Mouse (Mus musculus): Measurements from ENCODE around the gene Aph1b. TPM values are rescaled to one million over a fixed set of nuclear protein-coding genes. Genes with fewer than 3 reads are reported as not detected.
"Not testable (repeated sequence)": the region's sequence is repeated elsewhere in the genome, so short reads cannot be mapped to it uniquely, and the experiment has no call there.

Gene Aph1b
- polyA plus RNA-seq, 1 experiment from 2014 or later = 22.5 TPM

DNA sequence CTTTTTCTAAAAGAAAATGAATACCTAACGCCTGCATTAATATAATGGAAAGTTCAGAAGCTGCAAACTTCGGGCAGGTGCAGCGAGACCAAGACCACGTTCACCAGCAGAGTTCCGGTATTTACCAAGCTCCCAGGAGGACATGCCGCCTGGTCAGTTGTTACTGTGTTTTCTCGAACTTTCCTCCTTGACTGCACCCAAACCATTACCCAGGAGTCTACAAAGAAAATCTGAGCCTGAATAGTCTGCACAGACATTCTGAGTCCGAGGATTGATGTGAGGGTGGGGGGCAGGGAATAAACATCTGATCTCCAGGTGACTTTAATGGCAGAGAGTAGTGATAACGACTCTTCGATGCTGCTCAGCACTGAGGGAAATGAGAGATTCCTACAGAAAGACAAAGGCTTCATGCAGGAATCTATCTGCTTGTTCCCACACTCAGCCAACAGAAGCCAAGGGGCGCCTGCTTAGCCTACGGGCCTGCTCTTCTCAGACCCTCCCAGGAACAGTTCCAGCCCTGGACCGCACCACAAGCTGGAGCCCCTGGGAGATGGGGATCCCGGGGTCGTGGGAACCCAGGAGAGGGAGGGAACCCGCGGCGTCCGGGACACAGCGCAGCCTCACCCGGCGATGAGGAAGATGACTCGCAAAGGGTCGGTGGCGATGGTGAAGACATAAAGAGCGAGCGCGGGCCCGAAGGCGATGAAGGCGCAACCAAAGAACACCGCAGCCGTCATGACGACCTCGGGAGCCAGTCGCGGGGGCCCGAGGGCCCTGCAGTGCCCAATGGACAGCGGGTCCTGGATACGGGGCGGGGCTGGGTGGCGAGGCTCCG lies 444 bp downstream of the Aph1b start:
- 2% methylated on average over 43 of the region's 43 CpGs for WGBS
- no peaks in the 10 kb centered on the region for H3K9me3 ChIP-seq
- H3K27me3 ChIP-seq = no peaks in the 10 kb centered on the region
- peak; percentile 78 for ATAC-seq (ENCODE audit: low FRiP score)
- H3K9ac ChIP-seq = peak overlapping the region; percentile 86
- H3K4me1 ChIP-seq (replicated peaks) = peaks cover 12% of the 10 kb centered on the region
- peaks cover 9% of the 10 kb centered on the region for H3K36me3 ChIP-seq
- peak overlapping the region; percentile 78 for H3K4me2 ChIP-seq
- H3K27ac ChIP-seq = peak overlapping the region; percentile 94
- H3K4me3 ChIP-seq = peak overlapping the region; percentile 67

DNA sequence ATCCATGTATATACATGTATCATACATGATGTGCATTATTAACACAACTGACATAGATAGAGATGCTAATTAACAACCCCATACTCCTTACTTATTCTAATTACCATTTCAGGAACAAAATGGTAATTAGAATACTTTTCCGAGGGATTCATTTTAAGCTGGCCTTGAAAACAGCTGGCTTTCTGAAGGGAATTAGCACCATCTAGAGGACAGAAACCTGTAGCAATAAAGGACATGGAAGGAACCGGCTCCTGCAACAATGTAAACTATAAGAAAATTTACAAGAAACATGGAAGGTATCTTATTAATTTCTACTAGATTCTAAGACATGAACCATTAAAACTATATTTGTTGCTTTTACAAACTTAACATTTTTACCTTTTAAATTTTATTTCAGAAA lies 7.5 kb downstream of the Aph1b start:
- Histone ChIP-seq H3K27me3 (no peaks in the 10 kb centered on the region), H3K4me1 (replicated peaks) (0 out of 2 replicates have a peak, but pooled peaks cover under 1% of the 10 kb centered on the region), H3K4me2 (no peak overlapping the region), H3K36me3 (peaks cover 27% of the 10 kb centered on the region), H3K27ac (no peak overlapping the region), H3K4me3 (no peak overlapping the region), H3K9ac (no peak overlapping the region), H3K9me3 (no peaks in the 10 kb centered on the region)
- no peak for ATAC-seq (ENCODE audit: low FRiP score)
- WGBS = 12% methylated on average over 2 of the region's 2 CpGs

DNA sequence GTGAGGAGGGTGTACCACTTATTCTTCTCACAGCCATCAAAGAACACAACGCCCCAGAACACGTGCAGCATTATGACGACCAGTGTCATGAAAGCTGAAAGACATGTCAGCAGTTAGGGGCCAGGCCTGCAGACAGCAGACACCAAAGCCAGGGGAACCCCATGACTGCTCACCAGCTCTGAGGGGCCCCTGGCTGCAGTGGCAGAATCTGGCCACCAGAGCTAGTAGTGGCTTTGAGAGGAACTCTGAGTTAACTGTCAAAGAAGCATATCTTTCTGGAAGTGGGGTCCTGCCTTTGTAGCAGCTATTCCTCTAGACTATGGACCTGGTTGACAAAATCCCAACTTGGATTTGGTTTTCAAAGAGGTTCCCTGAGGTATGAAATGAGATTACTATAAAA lies 10.7 kb downstream of the Aph1b start:
- ATAC-seq (ENCODE audit: low FRiP score); H3K27ac ChIP-seq; H3K9ac ChIP-seq; H3K27me3 ChIP-seq; H3K9me3 ChIP-seq; H3K4me1 ChIP-seq (replicated peaks); H3K4me2 ChIP-seq; H3K4me3 ChIP-seq: not testable (repeated sequence)
- WGBS = no CpG with 5 or more reads among the region's 3 CpGs
- peaks cover 16% of the 10 kb centered on the region for H3K36me3 ChIP-seq

DNA sequence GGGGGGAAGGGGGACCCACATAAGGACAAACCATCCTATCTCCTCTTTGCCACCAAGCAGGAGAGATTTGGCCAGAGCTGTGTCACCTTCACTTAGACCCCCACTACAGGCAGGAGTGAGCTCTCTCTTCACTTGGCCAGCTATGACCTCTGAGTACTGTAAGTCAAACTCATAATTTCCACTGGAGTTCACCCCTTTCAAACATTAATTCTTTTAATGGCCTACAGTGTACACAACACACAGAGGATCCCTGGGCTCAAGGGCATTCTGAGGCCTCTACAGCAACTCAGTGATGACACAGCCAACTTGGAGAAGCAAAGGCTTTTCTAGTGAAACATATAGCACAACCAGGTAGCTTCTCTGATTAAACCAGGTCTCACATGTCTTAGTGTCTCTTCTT lies 24.6 kb downstream of the Aph1b start:
- no peak overlapping the region for H3K4me3 ChIP-seq
- no peak overlapping the region for H3K4me2 ChIP-seq
- H3K9me3 ChIP-seq = no peaks in the 10 kb centered on the region
- no peak overlapping the region for H3K27ac ChIP-seq
- H3K36me3 ChIP-seq = no peaks in the 10 kb centered on the region
- no peak overlapping the region for H3K9ac ChIP-seq
- H3K27me3 ChIP-seq = no peaks in the 10 kb centered on the region
- ATAC-seq (ENCODE audit: low FRiP score) = no peak
- H3K4me1 ChIP-seq (replicated peaks) = no peaks in the 10 kb centered on the region

DNA sequence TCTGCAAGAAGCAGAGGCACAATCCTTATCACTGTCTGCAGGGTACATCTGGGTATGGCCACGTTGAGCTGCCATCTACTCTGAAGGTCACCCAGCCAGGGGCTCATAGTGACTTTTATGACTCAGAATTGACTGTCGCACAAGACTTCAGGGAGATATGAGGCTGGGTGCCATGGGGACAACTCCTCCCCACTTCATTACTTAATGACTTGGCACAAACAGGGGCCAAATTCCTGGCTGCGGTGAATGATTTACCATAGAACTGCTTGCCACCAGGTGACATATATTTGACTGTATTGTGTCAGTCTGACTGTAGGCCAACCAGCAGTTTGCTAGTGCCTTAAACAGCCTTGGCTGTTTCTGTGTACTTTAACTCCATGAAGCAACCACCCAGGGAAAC lies 26.0 kb downstream of the Aph1b start:
- Histone ChIP-seq H3K4me3 (no peak overlapping the region), H3K36me3 (no peaks in the 10 kb centered on the region), H3K4me1 (replicated peaks) (no peaks in the 10 kb centered on the region), H3K4me2 (no peak overlapping the region), H3K9me3 (no peaks in the 10 kb centered on the region), H3K27me3 (no peaks in the 10 kb centered on the region), H3K27ac (no peak overlapping the region), H3K9ac (no peak overlapping the region)
- no peak for ATAC-seq (ENCODE audit: low FRiP score)
- WGBS = 80% methylated on average over 3 of the region's 3 CpGs

DNA sequence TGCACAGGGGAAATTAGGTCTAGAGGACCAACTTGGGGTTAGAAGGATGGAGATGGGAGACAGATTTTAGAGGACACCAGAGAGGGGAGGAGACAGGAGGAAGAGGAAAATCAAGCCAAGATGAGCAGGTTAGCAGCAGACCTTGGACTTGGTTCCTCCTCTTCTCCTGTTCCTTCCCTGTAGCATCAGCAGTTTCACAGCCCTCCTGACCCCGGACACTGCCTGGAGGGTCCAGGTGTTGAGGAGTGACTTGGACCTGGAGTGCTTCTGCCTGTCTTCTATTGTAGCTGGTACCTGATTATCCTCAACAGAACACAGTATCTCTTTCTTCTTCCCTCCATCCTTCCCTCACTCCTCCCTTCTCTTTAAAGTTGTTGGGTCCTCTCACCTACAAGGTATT lies 26.6 kb downstream of the Aph1b start:
- Histone ChIP-seq H3K27me3 (no peaks in the 10 kb centered on the region), H3K4me3 (no peak overlapping the region), H3K9ac (no peak overlapping the region), H3K4me1 (replicated peaks) (no peaks in the 10 kb centered on the region), H3K4me2 (no peak overlapping the region), H3K27ac (no peak overlapping the region), H3K9me3 (no peaks in the 10 kb centered on the region), H3K36me3 (no peaks in the 10 kb centered on the region)
- 100% methylated on average over 1 of the region's 1 CpGs for WGBS
- no peak for ATAC-seq (ENCODE audit: low FRiP score)

DNA sequence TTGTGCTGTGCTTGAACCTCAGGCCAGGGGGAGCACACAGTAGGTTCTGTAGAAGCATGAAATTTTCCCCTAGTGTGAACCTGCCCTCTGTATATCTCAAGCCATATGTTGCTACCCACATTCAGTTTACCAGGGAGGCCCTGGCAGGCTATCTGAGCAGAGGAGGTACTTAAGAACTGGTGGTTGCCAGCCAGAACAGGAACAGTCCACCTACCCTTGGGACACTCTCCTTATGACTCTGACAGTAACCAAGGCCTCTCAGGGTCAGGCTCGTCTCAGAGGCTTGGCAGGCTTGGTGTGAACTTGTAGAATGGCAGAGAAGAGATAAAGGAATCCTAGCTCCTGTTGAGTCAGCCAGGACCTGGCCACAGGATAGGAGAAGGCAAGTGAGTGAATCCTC lies 34.3 kb downstream of the Aph1b start:
- Histone ChIP-seq H3K4me1 (replicated peaks) (no peaks in the 10 kb centered on the region), H3K27me3 (no peaks in the 10 kb centered on the region), H3K9ac (no peak overlapping the region), H3K4me2 (no peak overlapping the region), H3K9me3 (no peaks in the 10 kb centered on the region), H3K4me3 (no peak overlapping the region), H3K36me3 (no peaks in the 10 kb centered on the region), H3K27ac (no peak overlapping the region)
- no peak for ATAC-seq (ENCODE audit: low FRiP score)
- WGBS = 68% methylated on average over 1 of the region's 1 CpGs

DNA sequence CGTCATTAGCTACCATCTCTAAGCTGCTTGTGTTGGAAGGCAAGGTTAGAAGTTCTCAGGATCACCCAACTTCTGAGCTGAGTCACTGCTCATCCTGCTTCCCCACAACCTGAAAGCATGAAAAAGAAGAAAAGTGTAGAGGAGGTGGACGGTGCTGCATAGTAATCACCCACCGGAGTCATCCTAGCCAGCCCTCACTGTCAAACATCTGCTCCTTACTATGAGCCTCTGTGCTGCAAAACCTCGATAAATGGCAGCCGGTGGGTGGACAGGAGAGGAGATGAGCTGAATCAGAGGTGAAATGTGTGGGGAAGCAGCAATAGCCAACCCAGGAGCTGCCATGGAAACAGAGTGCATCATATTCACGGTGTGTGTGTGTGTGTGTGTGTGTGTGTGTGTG lies 42.4 kb downstream of the Aph1b start:
- Histone ChIP-seq H3K9me3 (no peaks in the 10 kb centered on the region), H3K4me3 (no peak overlapping the region), H3K9ac (no peak overlapping the region), H3K36me3 (no peaks in the 10 kb centered on the region), H3K27me3 (no peaks in the 10 kb centered on the region), H3K4me1 (replicated peaks) (no peaks in the 10 kb centered on the region), H3K27ac (no peak overlapping the region), H3K4me2 (no peak overlapping the region)
- ATAC-seq (ENCODE audit: low FRiP score) = no peak
- 73% methylated on average over 6 of the region's 6 CpGs for WGBS

DNA sequence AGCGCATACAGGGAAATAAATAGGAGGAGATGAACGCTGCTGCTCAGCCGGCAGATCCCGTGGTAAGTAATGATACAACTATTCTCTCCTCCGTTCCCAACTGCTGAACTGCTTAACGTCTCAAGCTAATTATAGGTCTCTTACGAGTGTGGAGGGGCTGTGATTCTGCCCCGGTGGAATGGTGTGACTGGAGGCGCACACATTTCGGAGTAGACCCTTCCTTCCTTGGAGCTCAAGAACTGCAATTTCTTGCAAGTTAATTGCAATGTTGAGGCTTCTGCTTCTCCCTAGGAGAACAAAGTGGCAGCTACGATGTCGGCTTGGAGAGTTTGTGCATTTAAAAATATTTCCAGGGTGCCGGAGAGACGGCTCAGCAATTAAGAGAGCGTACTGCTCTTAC lies 46.9 kb downstream of the Aph1b start:
- no peak overlapping the region for H3K9ac ChIP-seq
- no peak overlapping the region for H3K4me3 ChIP-seq
- H3K9me3 ChIP-seq = no peaks in the 10 kb centered on the region
- ATAC-seq (ENCODE audit: low FRiP score) = no peak
- no peak overlapping the region for H3K4me2 ChIP-seq
- H3K4me1 ChIP-seq (replicated peaks) = no peaks in the 10 kb centered on the region
- no peaks in the 10 kb centered on the region for H3K36me3 ChIP-seq
- H3K27me3 ChIP-seq = no peaks in the 10 kb centered on the region
- 90% methylated on average over 15 of the region's 15 CpGs for WGBS
- H3K27ac ChIP-seq = no peak overlapping the region

DNA sequence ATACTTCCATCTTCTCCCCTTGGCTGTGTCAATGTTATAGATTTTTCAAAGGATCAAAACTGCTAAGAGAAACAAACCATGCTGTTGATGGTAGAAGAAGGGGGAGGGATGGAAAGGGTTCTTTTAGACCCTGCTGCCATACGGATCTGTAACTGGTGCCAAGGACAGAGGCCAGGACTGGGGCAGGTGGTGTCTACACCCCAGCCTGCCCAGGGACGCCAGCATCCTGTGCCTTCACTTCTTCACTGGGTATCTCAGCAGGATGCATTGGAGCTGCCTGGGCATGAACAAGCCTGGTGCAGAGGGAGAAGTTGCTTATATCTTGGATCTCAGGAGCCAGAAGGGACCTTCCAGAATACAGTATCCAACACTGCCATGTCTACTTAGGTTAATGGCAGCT lies 50.8 kb downstream of the Aph1b start:
- H3K4me1 ChIP-seq (replicated peaks) = no peaks in the 10 kb centered on the region
- 87% methylated on average over 2 of the region's 2 CpGs for WGBS
- no peak overlapping the region for H3K27ac ChIP-seq
- no peak for ATAC-seq (ENCODE audit: low FRiP score)
- H3K4me3 ChIP-seq = no peak overlapping the region
- no peaks in the 10 kb centered on the region for H3K27me3 ChIP-seq
- H3K9me3 ChIP-seq = no peaks in the 10 kb centered on the region
- H3K9ac ChIP-seq = no peak overlapping the region
- no peak overlapping the region for H3K4me2 ChIP-seq
- no peaks in the 10 kb centered on the region for H3K36me3 ChIP-seq

DNA sequence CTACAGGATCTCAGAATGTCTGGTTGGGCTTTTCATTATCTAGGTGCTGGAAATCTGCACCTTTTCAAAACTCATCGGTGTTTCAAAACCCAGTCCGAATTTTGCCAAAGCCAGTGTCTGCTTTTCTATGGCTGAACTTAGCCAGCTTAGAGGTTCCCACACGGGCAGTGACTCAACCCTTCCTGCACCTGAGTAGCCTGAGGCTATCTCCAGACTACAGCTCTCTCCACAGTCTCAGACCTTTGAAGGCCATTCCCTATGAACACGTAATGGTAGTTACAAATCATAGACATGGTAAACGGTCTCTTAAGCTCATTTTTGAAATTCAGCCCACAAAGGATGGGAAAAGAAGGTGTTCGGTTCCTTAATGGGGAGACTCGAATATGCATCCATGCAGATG lies 55.8 kb downstream of the Aph1b start:
- no peak for ATAC-seq (ENCODE audit: low FRiP score)
- no peak overlapping the region for H3K4me3 ChIP-seq
- no peak overlapping the region for H3K27ac ChIP-seq
- no peaks in the 10 kb centered on the region for H3K36me3 ChIP-seq
- WGBS = 86% methylated on average over 7 of the region's 7 CpGs
- H3K27me3 ChIP-seq = no peaks in the 10 kb centered on the region
- H3K9me3 ChIP-seq = no peaks in the 10 kb centered on the region
- H3K4me2 ChIP-seq = no peak overlapping the region
- H3K9ac ChIP-seq = no peak overlapping the region
- H3K4me1 ChIP-seq (replicated peaks) = no peaks in the 10 kb centered on the region

DNA sequence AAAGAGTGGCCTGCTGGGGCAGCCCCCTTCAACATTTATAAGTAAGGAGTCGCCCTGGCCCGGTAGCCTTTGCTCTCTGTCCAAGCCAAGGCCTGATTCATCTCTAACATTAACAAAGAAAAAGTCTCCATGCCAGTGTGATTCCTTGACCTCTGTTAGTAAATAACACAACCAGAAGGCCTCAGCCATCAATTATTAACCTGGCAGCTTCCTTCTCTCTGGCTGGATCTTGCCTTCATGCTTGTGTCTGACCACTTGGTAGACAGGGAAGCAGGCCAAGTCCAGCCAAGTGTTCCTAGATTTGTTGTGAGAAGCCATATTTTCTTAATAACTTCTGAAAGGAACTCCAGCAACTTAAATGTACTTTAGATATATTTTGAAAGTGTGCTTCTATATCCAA lies 58.7 kb downstream of the Aph1b start:
- Histone ChIP-seq H3K4me2 (no peak overlapping the region), H3K9me3 (no peaks in the 10 kb centered on the region), H3K9ac (no peak overlapping the region), H3K4me3 (no peak overlapping the region), H3K27me3 (no peaks in the 10 kb centered on the region), H3K36me3 (no peaks in the 10 kb centered on the region), H3K4me1 (replicated peaks) (peaks cover 12% of the 10 kb centered on the region), H3K27ac (no peak overlapping the region)
- ATAC-seq (ENCODE audit: low FRiP score) = no peak
- 53% methylated on average over 2 of the region's 2 CpGs for WGBS

DNA sequence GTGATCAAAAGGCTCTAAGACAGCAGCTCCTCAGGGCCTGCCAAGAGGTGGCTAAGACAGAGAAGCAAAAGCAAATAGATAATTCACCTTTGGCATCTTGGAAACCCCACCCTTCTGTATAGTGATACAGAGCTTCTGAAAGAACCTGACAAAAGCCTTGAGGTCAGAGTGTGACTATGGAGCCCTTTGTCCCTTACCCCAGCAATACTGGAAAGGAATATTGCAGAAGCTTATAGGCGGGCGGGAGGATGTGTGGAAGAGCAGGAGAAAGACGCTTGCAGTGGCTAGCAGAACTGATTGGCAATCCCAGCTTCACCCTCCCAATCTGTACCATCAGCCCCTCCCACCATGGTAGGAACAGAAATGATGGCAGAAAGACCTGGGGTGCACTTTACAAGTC lies 59.3 kb downstream of the Aph1b start:
- Histone ChIP-seq H3K9ac (no peak overlapping the region), H3K4me1 (replicated peaks) (peaks cover 12% of the 10 kb centered on the region), H3K27me3 (no peaks in the 10 kb centered on the region), H3K27ac (no peak overlapping the region), H3K9me3 (no peaks in the 10 kb centered on the region), H3K36me3 (no peaks in the 10 kb centered on the region), H3K4me3 (no peak overlapping the region), H3K4me2 (no peak overlapping the region)
- WGBS = 80% methylated on average over 3 of the region's 3 CpGs
- ATAC-seq (ENCODE audit: low FRiP score) = no peak

Measured in hindbrain, embryonic 13.5 days (tissue).